Mouse (Mus musculus) T-helper 17 cell (primary cell): ENCODE measurements around the gene Cd276.

Experiments
- in situ Hi-C, 2 experiments: fragments of 300-600 bp; cut with MboI, MseI; formaldehyde crosslinking; loops; 1 replicate in 1 of 2; 2 replicates in 1 of 2; pipeline ENCODE4 v1.15.1; 2025; ENCODE audit warnings: high pct_unique_total_duplicates in 2 of 2

The Cd276 gene

DNA sequence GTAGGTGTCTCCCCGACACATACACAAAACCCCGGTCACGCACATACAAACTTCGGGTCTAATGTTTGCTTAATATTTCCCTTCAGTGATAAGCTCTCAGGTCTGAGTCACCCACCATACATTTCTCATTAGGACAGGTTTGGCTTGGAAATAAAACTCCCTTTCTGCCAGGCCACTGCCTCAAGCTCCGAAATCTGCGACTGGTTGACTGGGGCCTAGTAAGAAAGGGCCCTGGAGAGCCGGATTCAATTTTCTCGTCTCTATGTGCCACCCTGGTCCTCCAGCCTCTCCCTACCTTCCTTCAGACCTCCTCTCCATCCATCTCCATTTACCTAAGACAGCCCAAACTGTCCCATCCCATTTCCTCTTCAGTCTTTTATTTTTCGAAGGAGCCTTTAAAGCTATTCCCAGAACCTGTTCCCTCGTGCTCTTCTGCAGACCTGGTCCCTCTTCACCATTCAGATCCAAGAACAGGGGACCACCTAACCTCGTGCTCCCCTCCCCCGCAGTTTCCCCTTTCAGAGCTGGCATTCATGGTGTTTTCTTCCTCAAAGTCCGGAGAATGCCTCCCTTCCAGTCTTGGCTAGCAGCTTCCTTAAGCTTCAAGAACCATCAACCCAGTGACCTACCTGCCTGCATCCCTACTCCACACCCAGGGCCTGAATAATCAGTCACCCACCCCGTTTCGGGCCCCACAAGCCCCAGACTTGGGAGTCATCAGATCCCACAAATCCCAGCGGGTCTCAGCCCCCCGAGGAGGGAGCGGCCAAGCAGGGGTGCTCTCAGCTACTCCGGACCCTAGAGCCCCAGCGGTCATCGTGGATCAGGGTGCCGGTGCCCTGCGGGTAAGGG is 955 bp downstream of the Cd276 start:
- in situ Hi-C loops, result loop anchor here in 1 of 2 experiments (10.0 kb wide), 1 partner anchor 1159 kb away; no protein-coding TSS in a partner anchor

DNA sequence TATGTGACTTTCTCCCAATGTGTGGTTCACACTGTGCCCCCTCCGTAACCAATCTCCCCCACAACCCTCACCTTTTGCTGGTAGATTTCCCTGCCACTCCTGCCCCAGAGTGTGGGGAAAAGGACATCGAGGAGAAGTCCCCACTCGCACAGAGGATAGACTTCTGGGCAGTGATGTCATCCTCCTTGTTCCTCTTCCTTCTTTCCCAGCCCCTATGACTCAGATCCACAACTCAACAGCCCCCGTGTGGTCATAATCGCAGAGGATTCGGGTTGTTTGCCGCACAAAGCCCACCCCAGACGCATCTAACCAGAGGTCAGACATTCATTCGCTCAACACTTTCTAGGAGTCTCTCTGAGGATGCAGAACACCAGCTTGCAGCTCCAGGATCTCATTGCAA is 3.2 kb downstream of the Cd276 start:
- in situ Hi-C loops, result loop anchor here in 1 of 2 experiments (10.0 kb wide), 1 partner anchor 1157 kb away; no protein-coding TSS in a partner anchor

DNA sequence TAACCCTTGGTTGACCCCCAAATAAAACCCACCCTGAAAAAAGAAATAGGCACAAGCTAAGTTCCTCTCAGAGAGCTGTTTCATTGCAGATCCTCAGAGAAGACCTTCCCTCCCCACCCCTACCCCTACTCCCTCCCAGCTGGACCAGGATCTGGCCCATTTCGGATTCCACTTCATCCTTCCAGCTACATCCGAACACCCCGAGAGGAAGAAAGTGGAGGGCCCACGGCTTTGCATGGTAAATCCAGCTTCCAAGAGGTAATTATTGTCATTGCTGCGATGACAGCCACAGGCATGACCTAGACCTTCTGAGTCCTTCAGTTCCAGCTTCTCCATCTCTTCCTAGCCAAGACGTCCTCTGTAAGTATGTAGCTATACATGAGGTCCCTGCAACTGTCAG is 4.3 kb downstream of the Cd276 start:
- in situ Hi-C loops, result loop anchor here in 1 of 2 experiments (10.0 kb wide), 1 partner anchor 1156 kb away; no protein-coding TSS in a partner anchor

DNA sequence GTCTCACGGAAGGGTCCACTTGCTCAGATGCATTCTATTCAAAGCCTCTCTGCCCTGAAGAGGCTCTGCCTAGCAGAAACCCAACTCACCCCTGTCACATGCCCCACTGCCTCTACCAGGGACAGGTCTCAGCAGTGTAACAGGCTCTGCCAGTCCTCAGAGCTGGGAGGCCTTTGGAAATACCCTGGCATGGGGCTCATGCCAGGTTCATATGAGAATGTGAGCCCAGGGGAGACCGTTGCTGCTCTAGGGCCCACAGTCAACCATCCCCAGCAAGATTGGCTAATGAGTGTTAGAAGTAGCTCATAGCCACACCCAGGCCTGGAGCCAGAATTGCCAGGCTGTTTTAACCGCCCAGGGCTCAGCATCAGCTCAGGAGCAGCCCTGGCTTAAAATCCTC is 5.5 kb downstream of the Cd276 start:
- in situ Hi-C loops, result loop anchor here (10.0 kb wide), 3 partner anchors 105 to 1925 kb away; no protein-coding TSS in a partner anchor

DNA sequence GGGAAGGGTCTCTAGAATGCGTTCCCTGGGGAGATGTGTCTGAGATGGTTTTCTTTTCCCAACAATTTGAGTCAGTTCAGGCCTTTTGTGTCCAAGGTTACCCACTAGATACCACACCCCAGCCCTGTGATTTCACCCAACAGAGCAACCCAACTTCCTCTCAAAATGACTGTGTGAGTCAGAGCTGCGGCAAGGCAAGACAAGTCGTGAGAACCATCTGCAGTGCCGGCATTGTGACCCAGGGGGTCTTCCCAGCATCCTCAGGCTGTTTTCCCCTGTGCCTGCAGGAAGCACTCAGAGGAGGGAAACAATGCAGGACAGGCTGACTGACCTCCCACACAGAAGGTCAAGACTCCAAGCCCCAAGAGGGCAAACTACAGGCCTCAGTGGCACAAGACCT is 6.3 kb downstream of the Cd276 start:
- in situ Hi-C loops, result loop anchor here (10.0 kb wide), 2 partner anchors 106 to 1926 kb away; no protein-coding TSS in a partner anchor

DNA sequence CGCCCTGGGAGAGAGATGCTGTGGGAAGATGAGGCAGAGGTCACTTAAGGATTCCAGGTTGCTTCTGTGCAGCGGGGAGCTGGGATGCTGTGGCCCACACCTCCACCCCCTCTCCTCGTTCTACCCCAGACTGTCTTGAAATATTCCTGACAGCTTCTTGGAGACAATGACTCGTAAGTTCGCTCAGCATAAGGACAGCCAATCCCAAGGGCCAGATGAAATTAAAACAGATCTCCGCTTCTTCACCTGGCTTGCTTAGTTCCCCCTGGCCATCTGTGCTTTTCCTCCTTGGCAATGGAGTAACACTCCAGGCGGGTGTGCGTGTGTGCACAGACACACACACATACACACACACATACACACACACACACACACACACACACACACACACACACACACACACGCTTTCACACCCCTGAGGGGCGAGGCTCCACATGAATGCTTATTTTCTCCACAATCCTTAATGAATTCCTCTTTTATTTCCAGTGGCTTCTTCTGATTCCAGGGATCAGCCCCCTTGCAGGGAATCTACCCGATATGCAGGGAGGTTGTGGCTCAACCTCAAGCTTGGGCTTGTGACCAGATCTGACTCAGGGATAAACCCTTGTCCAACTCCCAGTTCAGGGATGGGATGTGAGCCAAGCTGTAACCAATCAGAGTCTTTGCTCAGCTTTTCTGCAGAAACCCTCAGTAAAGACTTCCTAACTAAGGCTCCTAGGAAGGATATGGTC is 8.4 kb downstream of the Cd276 start:
- in situ Hi-C loops, result loop anchor here (10.0 kb wide), 2 partner anchors 108 to 1928 kb away; no protein-coding TSS in a partner anchor

DNA sequence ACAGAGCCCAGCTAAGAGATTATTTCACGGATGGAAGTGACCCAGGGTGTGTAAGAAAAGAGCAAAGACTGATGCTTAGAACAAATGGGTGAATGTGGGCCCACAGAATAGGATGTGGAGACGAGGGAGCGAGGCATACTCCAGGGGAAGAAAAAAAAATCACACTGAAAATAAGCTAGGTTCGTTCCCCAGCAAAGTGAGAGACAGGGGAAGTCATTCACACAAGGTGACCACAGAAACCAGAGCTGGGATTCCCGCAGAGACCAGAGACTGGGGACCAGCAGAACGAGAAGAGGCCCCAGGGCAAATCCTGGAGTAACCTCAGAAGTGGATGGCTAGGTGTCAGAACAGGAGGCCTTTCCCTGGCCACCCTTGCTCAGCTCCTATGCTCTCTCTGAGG is 9.8 kb downstream of the Cd276 start:
- in situ Hi-C loops, result loop anchor here (10.0 kb wide), 2 partner anchors 109 to 1929 kb away; no protein-coding TSS in a partner anchor

DNA sequence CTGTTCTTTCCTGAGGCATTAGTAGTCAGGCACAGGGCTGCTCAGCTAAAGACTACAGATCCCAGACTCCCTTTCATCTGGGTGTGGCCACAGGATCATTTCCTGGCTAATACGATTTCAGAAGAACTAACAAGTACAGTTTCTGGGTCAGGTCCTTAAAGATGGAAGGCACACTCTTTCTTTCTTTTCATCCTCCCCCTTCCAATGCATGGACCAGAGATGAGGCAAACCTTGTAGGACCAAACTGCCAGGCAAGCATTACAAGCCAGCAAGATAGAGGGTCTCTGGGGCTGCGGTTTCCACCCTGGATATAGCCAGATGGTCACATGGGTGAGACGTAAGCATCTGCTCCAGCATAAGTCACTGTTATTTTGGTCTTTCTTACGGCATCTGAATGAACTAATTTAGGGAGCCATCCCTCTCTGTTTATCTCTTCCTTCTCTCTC is 10.3 kb downstream of the Cd276 start:
- in situ Hi-C loops, result loop anchor here (5.0 to 10.0 kb wide), 3 partner anchors 110 to 1930 kb away; no protein-coding TSS in a partner anchor

DNA sequence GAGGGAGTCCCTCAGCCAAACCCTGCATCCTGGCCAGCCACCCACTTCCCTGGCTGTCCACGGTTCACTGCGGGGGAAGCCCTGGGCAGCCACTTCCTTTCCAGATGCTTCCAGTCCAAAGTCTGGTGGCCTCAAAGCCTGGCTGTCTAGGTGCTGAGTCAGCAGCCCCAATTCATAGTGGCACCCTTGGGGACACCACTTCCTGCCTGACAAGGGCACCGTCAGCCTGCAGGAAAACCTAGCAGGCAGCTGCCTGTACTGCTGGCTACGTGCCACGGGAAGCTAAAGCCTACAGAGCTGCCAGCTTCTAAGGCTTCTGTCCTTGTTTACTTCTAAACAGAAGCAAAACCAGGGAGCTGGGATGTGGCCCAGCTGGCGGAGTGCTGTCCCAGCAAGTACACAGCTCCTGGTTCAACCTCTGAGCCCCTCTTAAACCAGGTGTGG is 13.3 kb downstream of the Cd276 start:
- in situ Hi-C loops, result loop anchor here (5.0 to 10.0 kb wide), 3 partner anchors 113 to 1933 kb away; no protein-coding TSS in a partner anchor

DNA sequence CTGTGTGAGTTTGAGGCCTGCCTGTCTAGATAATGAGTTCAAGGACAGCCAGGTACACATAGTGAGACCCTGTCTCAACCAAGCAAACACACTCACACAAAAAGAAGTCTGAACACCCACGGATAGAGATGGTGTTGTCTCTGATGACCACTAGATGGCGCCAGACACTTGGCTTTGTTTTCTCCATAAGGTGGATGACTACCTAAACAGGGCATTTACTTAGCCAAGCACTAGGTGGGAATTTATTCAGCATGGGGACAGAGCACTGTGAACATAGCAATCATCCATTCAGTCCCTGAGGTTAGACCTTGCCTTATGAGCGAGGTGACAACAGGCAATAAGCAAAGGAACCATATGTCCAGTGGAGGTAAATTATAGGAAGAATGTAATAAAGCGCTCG is 15.4 kb downstream of the Cd276 start:
- in situ Hi-C loops, result loop anchor here (5.0 to 10.0 kb wide), 7 partner anchors 115 to 1935 kb away; no protein-coding TSS in a partner anchor

DNA sequence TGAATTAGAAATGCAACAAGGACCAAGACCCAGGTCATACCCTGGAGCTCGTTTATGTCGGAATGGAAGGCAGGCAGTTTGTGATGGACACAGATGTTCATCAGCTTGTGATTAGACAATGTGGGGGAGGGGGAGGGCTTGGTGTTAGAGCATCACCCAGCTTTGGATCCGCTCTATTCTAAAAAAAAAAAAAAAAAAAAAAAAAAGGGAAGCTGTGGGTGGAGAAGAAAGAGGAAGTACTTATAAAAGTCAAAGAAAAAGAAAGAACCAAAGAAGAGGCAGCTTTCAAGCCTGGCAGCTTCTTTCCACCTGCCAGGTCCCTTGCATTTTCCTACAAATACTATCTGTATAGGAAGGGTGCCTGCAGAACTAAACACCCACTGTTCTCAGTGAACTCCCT is 17.5 kb downstream of the Cd276 start:
- in situ Hi-C loops, result loop anchor here (5.0 to 10.0 kb wide), 4 partner anchors 120 to 1255 kb away; no protein-coding TSS in a partner anchor

DNA sequence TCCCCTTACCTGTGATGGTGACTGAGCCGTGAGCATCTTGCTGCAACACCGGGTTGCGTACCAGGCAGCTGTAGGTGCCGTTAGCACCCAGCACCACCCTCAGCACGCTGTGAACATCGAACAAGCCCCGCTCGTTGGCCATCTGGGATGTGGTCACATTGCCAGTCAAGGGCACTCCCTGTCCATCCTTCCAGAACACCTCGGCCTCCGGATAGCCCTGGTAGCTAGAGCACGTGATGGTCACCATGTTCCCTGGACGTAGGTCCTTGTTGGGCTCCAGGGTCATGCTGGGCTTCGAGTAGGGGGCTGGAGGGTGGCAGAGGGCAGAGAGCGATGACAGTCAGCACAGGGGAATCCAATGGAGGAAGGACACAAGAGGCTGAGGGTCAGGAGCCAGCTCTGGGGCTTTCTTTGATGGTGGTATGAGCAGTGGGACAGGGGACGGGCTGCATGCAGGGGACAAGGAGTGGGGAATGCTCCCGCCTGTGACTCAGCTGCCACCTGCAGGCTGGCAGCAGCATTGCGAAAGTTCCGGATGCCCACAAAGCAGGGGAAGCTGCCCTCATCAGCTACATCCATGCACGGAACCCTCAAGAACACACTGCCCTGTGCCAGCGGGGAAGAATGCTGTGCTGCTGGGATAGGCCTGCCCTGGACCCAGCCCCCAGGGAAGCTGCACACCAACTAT is 19.6 kb downstream of the Cd276 start:
- in situ Hi-C loops, result loop anchor here (5.0 to 10.0 kb wide), 4 partner anchors 122 to 1253 kb away; no protein-coding TSS in a partner anchor

DNA sequence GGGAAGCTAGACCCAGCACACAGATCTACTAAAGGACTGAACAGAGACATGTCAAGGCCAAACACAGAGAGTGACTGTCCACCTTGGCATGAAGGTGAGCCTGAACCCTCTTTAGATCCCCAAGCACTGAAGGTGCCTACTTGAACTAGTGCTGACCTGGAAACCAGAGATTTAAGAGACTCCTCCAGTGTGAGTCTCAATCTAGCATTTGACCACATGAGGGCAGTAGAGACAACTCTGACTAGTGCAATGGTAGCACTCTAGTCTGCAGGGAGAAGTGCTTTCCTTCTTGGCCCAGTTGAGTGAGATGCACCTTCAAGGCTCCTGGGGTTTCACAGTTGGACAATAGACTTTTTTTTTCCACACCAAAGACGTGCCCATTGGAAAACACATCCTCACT is 20.5 kb downstream of the Cd276 start:
- in situ Hi-C loops, result loop anchor here (5.0 to 10.0 kb wide), 4 partner anchors 123 to 1252 kb away; no protein-coding TSS in a partner anchor

DNA sequence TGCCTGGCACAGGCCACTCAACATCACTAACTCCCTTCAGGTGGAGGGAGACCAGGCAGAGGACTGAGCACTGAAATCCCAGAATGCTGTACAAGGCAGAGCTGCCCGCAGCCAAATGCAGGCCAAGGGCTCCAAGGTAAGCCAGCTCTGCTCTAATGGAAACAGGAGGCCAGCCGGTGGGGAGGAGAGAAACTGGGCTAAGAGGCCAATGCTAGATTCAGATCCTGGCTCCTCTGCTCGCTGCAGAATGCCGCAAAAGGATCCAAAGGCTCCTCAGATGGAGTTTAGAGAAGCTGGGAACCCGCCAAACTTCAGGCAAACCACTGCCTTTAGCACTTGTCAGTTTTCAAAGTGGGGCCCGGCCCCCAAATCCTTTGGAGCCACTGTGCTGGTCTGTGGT is 21.9 kb downstream of the Cd276 start:
- in situ Hi-C loops, result loop anchor here in 1 of 2 experiments (10.0 kb wide), 1 partner anchor 341 kb away; no protein-coding TSS in a partner anchor

DNA sequence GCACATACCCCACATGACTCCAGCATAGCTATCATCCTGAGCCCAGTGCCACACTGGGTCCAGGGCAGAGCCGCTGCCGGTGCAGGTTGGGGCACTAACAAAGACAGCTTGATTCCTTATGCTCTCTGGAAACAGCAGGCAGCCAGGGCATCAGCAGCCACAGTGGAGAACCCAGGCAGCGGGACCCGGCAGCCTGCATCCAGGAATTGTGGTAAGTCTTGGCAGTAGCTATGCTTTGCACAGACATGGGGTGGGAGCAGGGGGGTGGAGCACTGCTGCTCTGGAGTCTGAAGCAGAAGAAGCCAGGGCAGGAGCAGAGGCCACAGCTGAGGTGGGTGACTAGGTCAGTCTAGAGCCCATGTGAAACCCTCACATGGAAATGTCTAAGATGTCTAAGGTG is 23.0 kb downstream of the Cd276 start:
- in situ Hi-C loops, result loop anchor here in 1 of 2 experiments (10.0 kb wide), 1 partner anchor 343 kb away; no protein-coding TSS in a partner anchor

DNA sequence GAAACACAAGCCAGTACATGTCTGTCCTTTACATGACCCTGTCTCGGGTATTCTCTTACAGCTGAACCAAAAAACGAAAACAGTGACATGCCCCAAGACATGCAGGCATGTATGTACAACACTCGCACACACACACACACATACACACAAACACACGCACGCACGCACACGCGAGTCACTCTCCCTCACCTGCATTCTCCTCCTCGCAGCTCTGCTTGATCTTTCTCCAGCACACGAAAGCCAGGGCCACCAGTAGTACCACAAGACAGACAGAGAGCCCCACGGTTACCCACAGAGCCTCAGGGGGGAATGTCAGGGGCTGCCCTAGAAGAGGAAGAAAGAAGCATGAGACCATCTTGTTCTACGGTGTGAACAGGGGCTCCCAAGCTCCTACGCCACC is 24.8 kb downstream of the Cd276 start:
- in situ Hi-C loops, result loop anchor here in 1 of 2 experiments (10.0 kb wide), 1 partner anchor 344 kb away; no protein-coding TSS in a partner anchor

DNA sequence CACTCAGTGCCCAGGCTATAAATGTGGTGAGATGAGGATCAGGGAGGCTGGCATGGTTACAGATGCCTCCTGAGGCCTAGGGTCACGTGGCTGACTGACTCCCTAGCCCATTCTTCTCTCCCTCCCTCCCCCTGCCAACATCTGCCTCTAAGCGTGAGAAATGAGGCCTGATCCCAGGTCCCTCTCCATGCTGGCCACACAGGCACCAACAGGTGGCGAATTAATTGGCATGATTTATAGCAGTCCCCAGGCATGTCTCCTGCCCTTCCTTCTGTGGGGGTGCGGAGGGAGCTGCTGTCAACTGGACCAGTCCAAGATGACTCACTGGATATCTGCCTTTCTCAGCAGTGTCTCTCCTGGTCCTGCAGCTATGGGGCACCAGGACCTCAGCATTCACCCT is 27.4 kb downstream of the Cd276 start:
- in situ Hi-C loops, result no loop called here

DNA sequence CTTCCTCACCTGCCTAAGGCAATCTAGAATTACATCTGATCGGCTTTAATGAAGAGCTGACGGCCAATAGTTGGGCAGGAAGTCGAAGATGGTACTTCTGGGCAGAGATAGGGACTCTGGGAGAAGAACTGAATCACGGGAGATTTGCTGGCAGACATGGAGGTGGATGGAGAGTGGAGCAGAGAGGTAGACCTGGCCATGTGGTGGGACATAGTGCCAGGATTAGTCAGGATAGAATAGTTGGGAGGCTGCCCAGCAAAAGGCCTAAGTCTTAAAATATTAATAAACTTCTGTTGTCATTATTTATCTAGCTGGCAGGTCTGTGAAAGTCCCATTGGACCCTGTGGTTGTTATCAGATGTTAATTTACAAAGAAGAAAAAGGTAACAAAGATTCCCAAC is 30.1 kb downstream of the Cd276 start:
- in situ Hi-C loops, result no loop called here

DNA sequence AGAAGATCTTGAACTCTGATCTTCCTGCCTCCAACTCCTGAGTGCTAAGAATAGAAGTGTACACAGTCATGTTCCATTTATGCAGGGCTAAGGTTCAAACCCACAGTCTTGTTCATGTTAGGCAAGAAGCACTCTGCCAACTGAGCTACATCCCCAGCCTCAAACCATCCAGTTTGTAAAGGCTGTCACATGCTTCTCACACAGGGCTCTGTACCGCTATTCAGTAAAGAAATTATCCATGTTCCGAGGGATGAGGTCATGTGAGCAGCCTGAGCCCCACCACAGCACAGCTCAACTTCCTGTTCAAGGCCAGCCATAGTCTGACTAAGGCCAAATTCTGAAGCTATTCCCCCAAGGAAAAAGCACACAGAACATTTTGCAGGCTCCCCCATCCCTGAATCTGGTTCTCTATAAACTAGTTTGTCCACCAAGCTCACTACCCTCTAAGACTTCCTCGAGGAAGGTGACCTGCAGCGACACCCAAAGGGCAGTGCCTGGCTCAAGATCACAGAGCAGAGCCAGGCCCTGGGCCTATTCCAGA is 33.3 kb downstream of the Cd276 start:
- in situ Hi-C loops, result no loop called here

DNA sequence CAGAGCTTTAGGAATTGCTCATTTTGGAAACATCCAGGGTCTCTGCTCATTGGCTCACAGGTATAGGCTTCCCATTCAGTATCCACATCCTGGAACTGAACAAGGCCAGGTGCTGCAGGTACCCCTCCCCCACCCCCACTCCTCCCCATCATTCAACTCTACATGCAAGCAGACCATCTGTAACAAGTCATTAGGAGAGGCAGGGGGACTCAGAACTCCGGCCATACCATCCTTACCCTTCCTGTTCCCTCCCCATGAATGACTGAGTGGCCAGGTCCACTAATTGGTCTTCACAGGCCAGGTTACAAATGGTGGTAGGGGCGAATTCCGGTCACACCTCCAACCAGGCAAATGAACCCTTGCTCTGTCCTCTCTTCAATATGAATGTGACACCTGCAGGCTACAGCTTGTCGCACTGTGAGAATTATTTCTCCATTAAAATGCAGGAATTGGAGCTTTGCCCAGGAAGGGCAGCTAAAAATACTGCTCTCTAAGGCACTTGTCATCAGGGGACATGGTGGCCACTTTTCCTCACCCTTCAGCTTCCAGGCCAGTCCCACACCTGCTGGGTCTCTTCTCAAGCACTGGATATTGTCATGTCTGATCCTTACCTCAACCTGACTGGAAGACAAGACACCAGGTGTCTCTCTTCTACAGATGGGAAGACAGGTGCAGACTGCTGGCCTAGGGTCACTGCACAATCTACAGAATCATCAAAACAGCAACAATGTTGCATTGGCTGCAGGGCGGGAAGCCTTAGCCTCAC is 34.2 kb downstream of the Cd276 start:
- in situ Hi-C loops, result no loop called here
